Mouse (Mus musculus) hindbrain, embryonic 15.5 days (tissue): ENCODE results near the gene Ska3. TPM values are rescaled to one million over a fixed set of nuclear protein-coding genes. Genes with fewer than 3 reads are reported as not detected.
"Not testable (repeated sequence)": the region's sequence is repeated elsewhere in the genome, so short reads cannot be mapped to it uniquely, and the experiment has no call there.

Experiments
- ATAC-seq: fragments of 200-750 bp; cut with Nextera tagmentation; 2 replicates; pipeline ENCODE4 v1.8.0; 2017; ENCODE audit warnings: low read depth, moderate number of reproducible peaks, moderate TSS enrichment; ENCODE audit not compliant: low FRiP score
- H3K27ac ChIP-seq: fragments of 300-500 bp; sonication (generic); replicated peaks from 2 replicates; pipeline ENCODE4 v1.5.1; 2015; ENCODE audit warnings: mild to moderate bottlenecking, inconsistent platforms
- H3K27me3 ChIP-seq: fragments of 300-500 bp; sonication (generic); 2 replicates; pipeline ENCODE4 v1.6.1; 2015; ENCODE audit warnings: control low read depth, inconsistent platforms
- H3K36me3 ChIP-seq: fragments of 300-500 bp; sonication (generic); 2 replicates; pipeline ENCODE4 v1.6.1; 2015; ENCODE audit warnings: control low read depth, inconsistent platforms
- H3K4me1 ChIP-seq: fragments of 300-500 bp; sonication (generic); replicated peaks from 2 replicates; pipeline ENCODE4 v1.6.1; 2015; ENCODE audit warnings: control low read depth, inconsistent platforms
- H3K4me2 ChIP-seq: fragments of 300-500 bp; sonication (generic); 2 replicates; pipeline ENCODE4 v1.6.1; 2015; ENCODE audit warnings: moderate library complexity, mild to moderate bottlenecking, inconsistent platforms
- H3K4me3 ChIP-seq: fragments of 300-500 bp; sonication (generic); 2 replicates; pipeline ENCODE4 v1.5.1; 2015; ENCODE audit warnings: mild to moderate bottlenecking, inconsistent platforms
- H3K9ac ChIP-seq: fragments of 300-500 bp; sonication (generic); 2 replicates; pipeline ENCODE4 v1.6.1; 2015; ENCODE audit warnings: inconsistent platforms
- H3K9me3 ChIP-seq: fragments of 300-500 bp; sonication (generic); 2 replicates; pipeline ENCODE4 v1.6.1; 2016; ENCODE audit warnings: control low read depth, inconsistent platforms
- WGBS: fragments of 180-500 bp; shearing (Covaris S2); methylation state at CpG from one replicate; pipeline ENCODE4 v1.1.7; 2015; 5-methylcytosine and 5-hydroxymethylcytosine counted together
- polyA plus RNA-seq: library from polyadenylated mRNA; unstranded; fragments of >200 nt; fragmentation: Nextera tagmentation; extraction: Ambion mirVana; gene quantifications from 2 replicates; pipeline ENCODE4 v1.2.1, GENCODE M21; 2015

Gene Ska3
- 8.4 and 10.6 TPM in 2 replicates for polyA plus RNA-seq

DNA sequence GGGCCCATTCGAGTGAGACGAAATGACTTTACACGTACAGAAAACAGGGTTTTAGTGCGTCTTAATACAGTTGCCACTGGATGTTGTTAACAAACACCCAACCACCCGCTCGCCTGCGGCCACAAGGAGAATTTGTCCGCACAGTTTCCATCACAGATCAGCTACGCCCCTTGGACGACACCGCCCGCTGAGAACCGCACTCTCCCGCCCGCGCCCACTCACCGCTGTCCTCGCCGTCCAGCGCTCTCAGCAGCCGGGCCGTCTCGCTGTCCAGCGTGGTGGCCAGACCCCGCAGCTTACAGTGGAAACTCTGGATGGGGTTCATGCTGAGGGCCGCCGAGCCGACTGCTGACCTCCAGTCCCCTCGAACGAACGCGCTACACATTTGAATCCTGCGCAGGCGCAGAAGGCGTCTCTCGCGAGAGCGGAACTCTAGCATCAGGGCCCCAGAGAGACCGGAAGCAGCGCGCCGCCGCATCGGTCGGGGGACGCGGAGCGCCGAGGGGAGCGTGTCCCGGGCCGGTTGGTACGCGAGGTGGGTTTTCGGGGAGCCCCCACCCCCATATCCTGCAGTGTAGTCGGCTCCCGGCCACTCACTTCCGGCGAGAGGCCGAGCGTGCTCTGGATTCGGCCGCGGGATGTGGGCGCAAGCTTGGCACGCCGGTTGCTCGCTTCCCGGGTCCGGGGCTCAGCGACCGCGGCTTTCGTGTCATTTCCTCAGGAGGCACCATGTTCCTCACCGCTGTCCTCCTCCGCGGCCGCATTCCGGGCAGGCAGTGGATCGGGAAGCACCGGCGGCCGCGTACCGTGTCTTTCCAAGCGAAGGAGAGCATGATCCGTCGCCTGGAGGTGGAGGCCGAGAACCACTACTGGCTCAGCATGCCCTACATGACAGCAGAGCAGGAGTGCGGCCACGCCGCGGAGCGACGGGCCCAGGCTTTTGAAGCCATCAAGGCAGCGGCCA is at the start of gene Ska3, which contains the start of gene Mrpl57:
TSS of gene Ska3 (minus strand) at position 398 of the 964 bp plus-strand sequence.
TSS of gene Mrpl57 (plus strand) at position 447 of the 964 bp plus-strand sequence.
- H3K9me3 ChIP-seq = no peaks in the 10 kb centered on the region
- peak within 1 kb of the TSS; percentile 72 for H3K4me3 ChIP-seq
- peak within 1 kb of the TSS; percentile 91 for H3K27ac ChIP-seq
- peaks cover 4% of the 10 kb centered on the region; the same call in 1 of the 2 replicates for H3K36me3 ChIP-seq
- WGBS = under 1% methylated on average over 96 of the region's 96 CpGs
- peak; percentile 97 for ATAC-seq
- peak within 1 kb of the TSS; percentile 65 for H3K4me2 ChIP-seq
- H3K4me1 ChIP-seq = peaks cover 18% of the 10 kb centered on the region
- peak within 1 kb of the TSS; percentile 84 for H3K9ac ChIP-seq
- H3K27me3 ChIP-seq = no peaks in the 10 kb centered on the region

DNA sequence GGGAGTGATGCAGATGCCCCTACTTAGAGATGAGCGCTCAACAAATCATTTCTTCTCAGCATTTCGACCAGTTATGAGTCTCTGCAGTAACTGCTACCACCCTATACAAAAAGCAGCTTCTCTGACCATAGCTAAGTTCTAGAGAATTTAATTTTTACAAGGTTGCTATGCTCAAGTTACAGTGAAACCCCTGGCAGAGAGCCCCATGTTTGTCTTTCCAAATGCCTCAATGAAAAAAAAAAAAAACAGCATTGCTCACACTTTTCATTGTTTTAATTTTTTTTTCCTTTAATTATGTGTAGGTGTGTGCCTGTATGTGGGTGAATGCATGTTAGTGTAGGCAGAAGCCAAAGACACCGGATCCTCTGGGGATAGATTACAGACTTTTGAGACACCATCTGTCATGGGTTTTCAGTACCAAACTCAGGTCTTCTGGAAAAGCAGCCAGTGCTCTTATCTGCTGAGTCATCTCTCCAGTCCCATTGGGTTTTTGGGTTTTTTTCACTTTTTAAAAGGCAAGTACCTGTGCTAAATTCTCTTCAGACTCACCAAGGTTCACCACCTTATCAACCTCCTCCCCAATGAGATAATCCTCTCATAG is 40.8 kb upstream of the Ska3 start:
- H3K4me3 ChIP-seq = no peak overlapping the region
- 96% methylated on average over 3 of the region's 3 CpGs for WGBS
- no peak overlapping the region for H3K9ac ChIP-seq
- H3K9me3 ChIP-seq = no peaks in the 10 kb centered on the region
- ATAC-seq = no peak
- H3K4me1 ChIP-seq = no peaks in the 10 kb centered on the region
- peaks cover 30% of the 10 kb centered on the region for H3K36me3 ChIP-seq
- H3K27ac ChIP-seq = no peak overlapping the region
- H3K4me2 ChIP-seq = no peak overlapping the region
- H3K27me3 ChIP-seq = no peaks in the 10 kb centered on the region

DNA sequence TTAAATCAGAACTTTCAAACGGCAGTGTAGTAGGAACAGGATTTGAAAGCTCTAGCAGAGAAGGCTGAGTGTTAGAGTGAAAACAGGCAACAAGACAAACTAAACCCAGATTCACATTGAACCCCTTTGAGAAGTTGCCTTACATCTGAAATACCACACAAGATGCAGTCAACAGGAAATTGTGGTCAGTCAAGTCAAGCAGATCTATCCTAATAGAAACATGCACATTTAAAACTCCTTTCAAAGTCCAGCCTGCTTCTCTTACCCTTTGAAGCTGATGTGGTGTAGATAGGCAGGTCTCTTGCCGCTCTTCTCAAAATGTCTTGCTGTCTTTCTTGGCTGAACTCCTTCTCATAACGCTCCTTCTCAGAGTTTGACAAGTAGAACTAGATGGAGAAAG is 39.3 kb upstream of the Ska3 start:
- ATAC-seq = no peak
- Histone ChIP-seq H3K27me3 (no peaks in the 10 kb centered on the region), H3K27ac (no peak overlapping the region), H3K9me3 (no peaks in the 10 kb centered on the region), H3K36me3 (peaks cover 35% of the 10 kb centered on the region), H3K4me3 (no peak overlapping the region), H3K4me1 (no peaks in the 10 kb centered on the region), H3K4me2 (no peak overlapping the region), H3K9ac (no peak overlapping the region)
- 90% methylated on average over 3 of the region's 3 CpGs for WGBS

DNA sequence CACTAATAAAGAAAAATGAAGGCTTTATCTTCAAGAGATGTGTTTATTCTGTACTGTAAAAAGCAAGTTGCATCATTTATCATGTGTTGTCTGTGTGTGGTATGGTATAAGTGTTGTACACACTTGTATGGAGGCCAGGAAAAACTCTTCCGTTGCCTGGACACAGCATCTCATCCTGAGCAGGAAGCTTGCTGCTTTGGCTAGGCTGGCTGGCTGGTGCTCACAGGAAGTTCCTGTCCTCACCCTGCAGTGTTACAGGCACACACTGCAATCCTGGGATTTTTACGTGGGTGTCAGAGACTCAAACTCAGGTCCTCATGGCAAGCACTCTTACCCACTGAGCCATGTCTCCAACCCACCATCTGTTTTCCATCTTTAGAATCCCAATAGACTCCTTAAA is 37.1 kb upstream of the Ska3 start:
- no peaks in the 10 kb centered on the region for H3K27me3 ChIP-seq
- WGBS = 73% methylated on average over 2 of the region's 2 CpGs
- ATAC-seq = no peak
- H3K4me3 ChIP-seq = no peak overlapping the region
- H3K4me1 ChIP-seq = no peaks in the 10 kb centered on the region
- H3K4me2 ChIP-seq = no peak overlapping the region
- H3K27ac ChIP-seq = no peak overlapping the region
- no peaks in the 10 kb centered on the region for H3K9me3 ChIP-seq
- H3K36me3 ChIP-seq = peaks cover 35% of the 10 kb centered on the region
- H3K9ac ChIP-seq = no peak overlapping the region

DNA sequence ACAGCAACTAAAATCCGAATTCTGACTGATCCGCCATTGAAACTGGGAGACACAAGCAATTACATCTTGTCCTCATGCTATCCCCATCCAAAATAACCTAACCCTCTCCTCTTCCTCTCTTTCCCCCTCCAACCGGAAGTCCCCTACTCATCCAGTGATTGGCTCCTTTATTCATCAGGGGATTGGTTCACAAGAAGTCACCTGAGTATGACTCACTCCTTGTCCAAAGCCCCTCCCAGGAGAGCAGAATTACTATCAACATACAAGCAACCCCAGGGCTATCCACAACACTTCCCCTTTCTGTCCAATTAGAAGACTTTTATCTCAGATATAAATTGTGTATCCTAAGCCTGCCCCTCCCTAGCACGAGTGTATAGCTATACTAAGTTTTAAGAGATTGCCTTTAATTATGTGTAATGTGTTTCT is 36.0 kb upstream of the Ska3 start:
- no peak for ATAC-seq
- no peak overlapping the region for H3K4me3 ChIP-seq
- no peak overlapping the region for H3K4me2 ChIP-seq
- 95% methylated on average over 4 of the region's 4 CpGs for WGBS
- H3K9ac ChIP-seq = no peak overlapping the region
- H3K4me1 ChIP-seq = no peaks in the 10 kb centered on the region
- no peaks in the 10 kb centered on the region for H3K9me3 ChIP-seq
- H3K36me3 ChIP-seq = peaks cover 41% of the 10 kb centered on the region
- H3K27me3 ChIP-seq = no peaks in the 10 kb centered on the region
- no peak overlapping the region for H3K27ac ChIP-seq

DNA sequence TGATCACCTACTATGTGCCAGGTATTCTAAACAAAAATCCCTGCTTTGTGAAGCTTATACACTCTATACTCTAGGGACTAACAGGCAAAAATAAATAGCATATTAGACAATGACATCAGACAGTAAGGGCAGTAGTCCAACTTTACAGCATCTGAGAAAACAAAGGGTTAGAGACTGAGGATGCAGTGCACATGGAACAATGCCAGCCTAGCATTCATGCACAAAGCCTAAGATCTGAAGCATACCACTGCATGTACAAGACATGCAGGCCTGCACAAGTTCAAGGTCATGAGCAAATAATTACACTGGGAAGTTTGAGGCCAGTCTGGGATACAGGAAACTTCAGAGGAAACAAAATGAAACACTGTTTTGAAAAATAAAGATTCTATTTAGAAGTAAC is 33.5 kb upstream of the Ska3 start:
- ATAC-seq = no peak
- Histone ChIP-seq H3K9me3 (no peaks in the 10 kb centered on the region), H3K4me3 (no peak overlapping the region), H3K27ac (no peak overlapping the region), H3K27me3 (no peaks in the 10 kb centered on the region), H3K9ac (no peak overlapping the region), H3K36me3 (peaks cover 44% of the 10 kb centered on the region), H3K4me2 (no peak overlapping the region), H3K4me1 (no peaks in the 10 kb centered on the region)

DNA sequence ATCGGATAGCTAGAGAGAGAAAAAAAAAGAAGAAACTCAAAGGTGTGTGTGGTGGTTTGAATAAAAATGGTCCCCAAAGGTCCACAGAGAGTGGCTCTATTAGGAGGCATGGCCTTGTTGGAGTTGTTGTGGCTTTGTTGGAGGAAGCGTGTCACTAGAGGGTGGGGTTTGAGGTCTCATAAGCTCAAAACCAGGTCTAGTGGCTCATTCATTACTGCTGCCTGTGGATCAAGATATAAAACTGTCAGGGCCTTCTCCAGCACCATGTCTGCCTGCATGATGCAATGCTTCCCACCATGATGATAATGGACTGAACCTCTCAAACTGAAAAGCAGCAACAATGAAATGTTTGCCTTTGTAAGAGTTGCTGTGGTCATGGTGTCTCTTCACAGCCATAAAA is 32.6 kb upstream of the Ska3 start:
- WGBS = 96% methylated on average over 2 of the region's 2 CpGs
- ATAC-seq = no peak
- H3K36me3 ChIP-seq = peaks cover 35% of the 10 kb centered on the region
- no peak overlapping the region for H3K4me2 ChIP-seq
- H3K9ac ChIP-seq = no peak overlapping the region
- no peak overlapping the region for H3K27ac ChIP-seq
- no peak overlapping the region for H3K4me3 ChIP-seq
- no peaks in the 10 kb centered on the region for H3K27me3 ChIP-seq
- H3K4me1 ChIP-seq = no peaks in the 10 kb centered on the region
- H3K9me3 ChIP-seq = no peaks in the 10 kb centered on the region

DNA sequence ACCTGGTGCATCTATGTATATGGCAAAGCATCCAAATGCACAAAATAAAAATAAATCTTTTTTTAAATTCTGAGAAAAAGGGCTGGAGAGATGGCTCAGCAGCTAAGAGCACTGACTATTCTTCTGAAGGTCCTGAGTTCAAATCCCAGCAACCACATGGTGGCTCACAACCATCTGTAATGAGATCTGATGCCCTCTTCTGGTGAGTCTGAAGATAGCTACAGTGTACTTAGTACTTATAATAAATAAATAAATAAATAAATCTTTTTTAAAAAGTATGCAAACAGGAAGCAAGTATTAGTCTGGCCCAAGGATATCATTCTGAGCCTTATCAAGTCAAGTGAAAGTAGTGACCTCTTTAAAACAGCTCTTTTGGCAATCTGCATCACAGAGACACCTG is 30.1 kb upstream of the Ska3 start:
- H3K27ac ChIP-seq, H3K27me3 ChIP-seq, H3K4me3 ChIP-seq, H3K9me3 ChIP-seq, H3K9ac ChIP-seq, H3K4me1 ChIP-seq, ATAC-seq, H3K4me2 ChIP-seq: not testable (repeated sequence)
- H3K36me3 ChIP-seq = peaks cover 29% of the 10 kb centered on the region

DNA sequence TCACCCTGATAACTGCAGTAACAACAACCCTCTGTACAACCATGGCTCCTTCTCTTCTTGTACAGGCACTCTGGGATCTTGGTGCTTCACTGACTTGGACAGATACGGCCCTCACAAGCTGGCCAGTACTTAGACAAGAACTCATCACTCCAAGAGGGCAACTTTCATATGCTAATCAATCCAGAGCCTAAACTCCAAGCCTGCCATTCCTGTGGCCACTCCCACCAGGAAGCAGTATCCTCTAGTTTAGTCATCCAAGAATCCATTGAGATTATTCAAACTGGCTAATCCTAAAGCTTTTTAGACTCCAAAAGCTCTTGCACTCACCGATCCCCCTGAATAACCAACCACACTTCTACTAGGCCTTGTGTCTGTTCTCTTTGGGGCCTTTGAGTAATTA is 27.0 kb upstream of the Ska3 start:
- Histone ChIP-seq H3K27me3 (no peaks in the 10 kb centered on the region), H3K9ac (no peak overlapping the region), H3K27ac (no peak overlapping the region), H3K4me3 (no peak overlapping the region), H3K36me3 (peaks cover 27% of the 10 kb centered on the region), H3K4me1 (no peaks in the 10 kb centered on the region), H3K9me3 (no peaks in the 10 kb centered on the region), H3K4me2 (no peak overlapping the region)
- WGBS = 78% methylated on average over 2 of the region's 2 CpGs
- ATAC-seq = no peak

DNA sequence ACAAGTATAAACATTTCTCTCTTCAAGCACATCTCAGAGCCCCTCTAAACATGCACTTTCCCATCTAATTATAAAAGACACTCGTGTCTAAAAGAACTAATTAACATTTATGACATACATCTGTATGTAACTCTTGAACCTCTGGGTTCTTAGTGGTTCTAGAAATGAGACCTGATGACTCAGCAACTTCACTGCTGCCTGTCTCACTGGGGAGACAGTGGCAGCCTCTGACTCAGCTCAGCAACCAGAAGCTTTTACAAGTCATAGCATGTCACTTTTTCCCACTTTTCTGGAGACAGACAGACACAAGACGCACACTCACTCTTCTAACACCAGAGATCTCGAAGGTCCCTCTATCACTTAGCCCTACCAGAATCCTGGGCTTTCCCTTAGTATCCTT is 24.3 kb upstream of the Ska3 start:
- Histone ChIP-seq H3K4me3 (no peak overlapping the region), H3K36me3 (peaks cover 30% of the 10 kb centered on the region), H3K4me1 (no peaks in the 10 kb centered on the region), H3K9me3 (no peaks in the 10 kb centered on the region), H3K4me2 (no peak overlapping the region), H3K27me3 (no peaks in the 10 kb centered on the region), H3K9ac (no peak overlapping the region), H3K27ac (no peak overlapping the region)
- no peak for ATAC-seq
- WGBS = 85% methylated on average over 3 of the region's 3 CpGs

DNA sequence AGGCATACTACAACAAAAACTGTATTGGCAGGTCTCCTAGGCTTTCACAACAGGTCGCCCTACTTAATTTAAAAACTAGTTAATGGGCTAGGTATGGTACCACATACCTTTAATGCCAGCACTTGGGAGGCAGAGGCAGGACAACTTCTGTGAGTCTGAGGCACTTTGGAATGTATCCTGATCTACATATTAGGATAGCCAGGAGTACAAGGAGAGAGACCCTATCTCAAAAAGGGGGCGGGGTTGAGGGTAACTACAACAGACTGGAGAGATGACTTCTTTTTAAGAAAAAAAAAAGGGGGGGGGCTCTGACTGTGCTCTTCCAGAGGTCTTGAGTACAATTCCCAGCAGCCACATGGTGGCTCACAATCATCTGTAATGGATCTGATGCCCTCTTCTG is 22.7 kb upstream of the Ska3 start:
- Histone ChIP-seq H3K4me1 (no peaks in the 10 kb centered on the region), H3K4me2 (no peak overlapping the region), H3K27ac (no peak overlapping the region), H3K27me3 (no peaks in the 10 kb centered on the region), H3K9me3 (no peaks in the 10 kb centered on the region), H3K4me3 (no peak overlapping the region), H3K36me3 (peaks cover 31% of the 10 kb centered on the region), H3K9ac (no peak overlapping the region)
- ATAC-seq = no peak
- WGBS = 95% methylated on average over 2 of the region's 2 CpGs

DNA sequence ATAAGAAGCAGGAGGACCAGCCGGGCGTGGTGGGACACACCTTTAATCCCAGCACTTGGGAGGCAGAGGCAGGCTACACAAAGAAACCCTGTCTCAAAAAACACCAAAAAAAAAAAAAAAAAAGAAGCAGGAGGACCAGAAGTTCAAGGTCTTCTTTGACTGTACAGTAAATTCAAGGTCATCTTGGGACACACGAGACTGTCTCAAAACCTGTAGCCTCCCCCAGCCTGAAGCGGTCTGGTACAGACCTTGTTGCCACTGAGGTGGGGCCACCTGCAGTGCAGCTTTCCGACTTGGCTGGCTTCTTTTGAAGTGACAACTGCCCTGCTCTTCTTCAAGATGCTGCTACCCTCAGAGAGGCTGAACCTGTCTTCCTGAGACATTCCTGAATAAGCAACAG is 22.1 kb upstream of the Ska3 start:
- not testable (repeated sequence) for H3K9me3 ChIP-seq, H3K27ac ChIP-seq, H3K9ac ChIP-seq, H3K4me1 ChIP-seq, ATAC-seq, H3K27me3 ChIP-seq, H3K4me3 ChIP-seq, H3K4me2 ChIP-seq
- WGBS = 85% methylated on average over 5 of the region's 5 CpGs
- peaks cover 31% of the 10 kb centered on the region for H3K36me3 ChIP-seq
